Mouse (Mus musculus): Measurements from ENCODE around the gene Prorsd1.

- TF ChIP-seq CTCF (conservative IDR thresholded peaks at IDR 0.05 in 1 of 2, IDR thresholded peaks at IDR 0.05 in 1 of 2; ENCODE audit: low read depth in 2 of 2, low read length in 2 of 2), result no peak
- no peak for TF ChIP-seq POLR2A (IDR thresholded peaks at IDR 0.05; ENCODE audit: low read depth, low read length)
- no peak for TF ChIP-seq USF1 (IDR thresholded peaks at IDR 0.05; ENCODE audit: low read depth, low read length)
- no peak for TF ChIP-seq ZC3H11A (IDR thresholded peaks at IDR 0.05; ENCODE audit: low read depth, low read length)
- no peak for TF ChIP-seq ZNF384 (IDR thresholded peaks at IDR 0.05; ENCODE audit: low read depth, low read length)
- TF ChIP-seq CHD2 (IDR thresholded peaks at IDR 0.05; ENCODE audit: low read length), result no peak
- TF ChIP-seq ZKSCAN1 (IDR thresholded peaks at IDR 0.05; ENCODE audit: borderline replicate concordance, low read depth, low read length), result no peak
- no peak for TF ChIP-seq CHD1 (IDR thresholded peaks at IDR 0.05; ENCODE audit: low read depth, low read length)
- no peak for TF ChIP-seq EP300 (IDR thresholded peaks at IDR 0.05; ENCODE audit: low read length)
- TF ChIP-seq POLR2AphosphoS2 (IDR thresholded peaks at IDR 0.05; ENCODE audit: low read depth, low read length), result no peak
- no peak for TF ChIP-seq SMC3 (IDR thresholded peaks at IDR 0.05; ENCODE audit: low read depth, low read length)
Observed at GRCm38 (mm10) chr11:29504899-29505625, 9.8 kb downstream of the Prorsd1 start.

Measured in CH12.LX (cell line).